Mouse (Mus musculus): ENCODE measurements around the gene Ufsp1.
"Not testable (repeated sequence)": the region's sequence is repeated elsewhere in the genome, so short reads cannot be mapped to it uniquely, and the experiment has no call there.

DNA sequence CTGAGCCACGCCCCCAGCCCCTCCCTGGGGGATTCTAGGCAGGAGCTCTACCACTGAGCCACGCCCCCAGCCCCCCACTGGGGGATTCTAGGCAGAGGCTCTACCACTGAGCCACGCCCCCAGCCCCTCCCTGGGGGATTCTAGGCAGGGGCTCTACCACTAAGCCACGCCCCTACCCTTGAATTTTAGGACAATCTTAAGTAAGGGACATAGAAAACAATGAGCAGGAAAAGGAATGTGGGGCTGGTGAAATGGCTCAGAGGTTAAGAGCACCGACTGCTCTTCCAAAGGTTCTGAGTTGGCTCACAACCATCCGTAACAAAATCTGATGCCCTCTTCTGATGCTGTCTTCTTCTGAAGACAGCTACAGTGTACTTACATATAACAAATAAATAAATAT, 10.0 kb upstream of the Ufsp1 start:
- not testable (repeated sequence) for TF ChIP-seq ZNF384 (IDR thresholded peaks at IDR 0.05; ENCODE audit: low read depth, low read length); CHD2 (IDR thresholded peaks at IDR 0.05; ENCODE audit: low read depth, low read length); HCFC1 (IDR thresholded peaks at IDR 0.05; ENCODE audit: borderline replicate concordance, insufficient read depth, low read length); MAFK (IDR thresholded peaks at IDR 0.05; ENCODE audit: insufficient read depth, low read depth, low read length)

All from ES-E14 (cell line).